Mouse (Mus musculus): ENCODE data around the gene Rnps1. TPM values are rescaled to one million over a fixed set of nuclear protein-coding genes. Genes with fewer than 3 reads are reported as not detected.
A peak's percentile ranks its signal among the peaks of the same experiment; 100 is the strongest.

Gene Rnps1
- polyA plus RNA-seq, 1 experiment from 2014 or later: 312 TPM

- Histone ChIP-seq H3K9me3 (ENCODE audit: control insufficient read depth, low read length) (no peaks in the 10 kb centered on the region), H3K36me3 (ENCODE audit: control insufficient read depth, insufficient read depth, low read length) (peaks cover 79% of the 10 kb centered on the region), H3K27ac (ENCODE audit: low read depth, low read length) (no peak within 1 kb of the TSS), H3K27me3 (ENCODE audit: control insufficient read depth, insufficient read depth, low read length) (no peaks in the 10 kb centered on the region), H3K4me1 (ENCODE audit: control insufficient read depth, insufficient read depth, low read length) (no peaks in the 10 kb centered on the region), H3K4me2 (replicated peaks; ENCODE audit: low read depth, low read length) (no peak within 1 kb of the TSS), H3K4me3 (ENCODE audit: low read length) (no peak within 1 kb of the TSS), H3K9ac (ENCODE audit: low read depth, low read length) (no peak within 1 kb of the TSS)
- no peak for ATAC-seq (ENCODE audit: low FRiP score, low TSS enrichment)
- 85% methylated on average over 7 of the region's 7 CpGs for WGBS
These were observed 28.3 kb downstream of the Rnps1 start, which contains the start of gene Dnase1l2 for GRCm38 (mm10) chr17:24442632-24443155. Gene Dnase1l2 (minus strand): TSS chr17:24443105.

GRCm38 (mm10) chr17:24443409-24443808 is 29.0 kb downstream of the Rnps1 start:
- H3K4me2 ChIP-seq (replicated peaks; ENCODE audit: low read depth, low read length): no peak overlapping the region
- no peak overlapping the region for H3K9ac ChIP-seq (ENCODE audit: low read depth, low read length)
- WGBS: 82% methylated on average over 4 of the region's 4 CpGs
- no peaks in the 10 kb centered on the region for H3K27me3 ChIP-seq (ENCODE audit: control insufficient read depth, insufficient read depth, low read length)
- H3K36me3 ChIP-seq (ENCODE audit: control insufficient read depth, insufficient read depth, low read length): peaks cover 82% of the 10 kb centered on the region
- H3K9me3 ChIP-seq (ENCODE audit: control insufficient read depth, low read length): no peaks in the 10 kb centered on the region
- no peak overlapping the region for H3K27ac ChIP-seq (ENCODE audit: low read depth, low read length)
- no peaks in the 10 kb centered on the region for H3K4me1 ChIP-seq (ENCODE audit: control insufficient read depth, insufficient read depth, low read length)
- ATAC-seq (ENCODE audit: low FRiP score, low TSS enrichment): no peak
- H3K4me3 ChIP-seq (ENCODE audit: low read length): no peak overlapping the region

GRCm38 (mm10) chr17:24446590-24446989 is 32.2 kb downstream of the Rnps1 start:
- Histone ChIP-seq H3K27me3 (ENCODE audit: control insufficient read depth, insufficient read depth, low read length) (no peaks in the 10 kb centered on the region), H3K4me2 (replicated peaks; ENCODE audit: low read depth, low read length) (no peak overlapping the region), H3K4me3 (ENCODE audit: low read length) (no peak overlapping the region), H3K27ac (ENCODE audit: low read depth, low read length) (no peak overlapping the region), H3K4me1 (ENCODE audit: control insufficient read depth, insufficient read depth, low read length) (no peaks in the 10 kb centered on the region), H3K36me3 (ENCODE audit: control insufficient read depth, insufficient read depth, low read length) (peaks cover 88% of the 10 kb centered on the region), H3K9me3 (ENCODE audit: control insufficient read depth, low read length) (no peaks in the 10 kb centered on the region), H3K9ac (ENCODE audit: low read depth, low read length) (no peak overlapping the region)
- ATAC-seq (ENCODE audit: low FRiP score, low TSS enrichment): no peak
- 90% methylated on average over 8 of the region's 8 CpGs for WGBS

- 97% methylated on average over 6 of the region's 6 CpGs for WGBS
- ATAC-seq (ENCODE audit: low FRiP score, low TSS enrichment): no peak
- H3K4me2 ChIP-seq (replicated peaks; ENCODE audit: low read depth, low read length): no peak overlapping the region
- no peak overlapping the region for H3K4me3 ChIP-seq (ENCODE audit: low read length)
- no peak overlapping the region for H3K9ac ChIP-seq (ENCODE audit: low read depth, low read length)
- H3K9me3 ChIP-seq (ENCODE audit: control insufficient read depth, low read length): no peaks in the 10 kb centered on the region
- H3K4me1 ChIP-seq (ENCODE audit: control insufficient read depth, insufficient read depth, low read length): peaks cover 6% of the 10 kb centered on the region; the same call in 1 of the 2 replicates
- no peaks in the 10 kb centered on the region for H3K27me3 ChIP-seq (ENCODE audit: control insufficient read depth, insufficient read depth, low read length)
- peaks cover 70% of the 10 kb centered on the region for H3K36me3 ChIP-seq (ENCODE audit: control insufficient read depth, insufficient read depth, low read length)
- H3K27ac ChIP-seq (ENCODE audit: low read depth, low read length): no peak overlapping the region
These were observed 35.1 kb downstream of the Rnps1 start for GRCm38 (mm10) chr17:24449507-24449906.

- Histone ChIP-seq H3K36me3 (ENCODE audit: control insufficient read depth, insufficient read depth, low read length) (peaks cover 53% of the 10 kb centered on the region), H3K27ac (ENCODE audit: low read depth, low read length) (no peak overlapping the region), H3K9me3 (ENCODE audit: control insufficient read depth, low read length) (no peaks in the 10 kb centered on the region), H3K27me3 (ENCODE audit: control insufficient read depth, insufficient read depth, low read length) (no peaks in the 10 kb centered on the region), H3K9ac (ENCODE audit: low read depth, low read length) (no peak overlapping the region), H3K4me3 (ENCODE audit: low read length) (no peak overlapping the region), H3K4me2 (replicated peaks; ENCODE audit: low read depth, low read length) (no peak overlapping the region), H3K4me1 (ENCODE audit: control insufficient read depth, insufficient read depth, low read length) (peaks cover 6% of the 10 kb centered on the region; the same call in 1 of the 2 replicates)
- no peak for ATAC-seq (ENCODE audit: low FRiP score, low TSS enrichment)
- 91% methylated on average over 6 of the region's 6 CpGs for WGBS
These were observed 36.9 kb downstream of the Rnps1 start for GRCm38 (mm10) chr17:24451220-24451619.

- Histone ChIP-seq H3K9ac (ENCODE audit: low read depth, low read length) (no peak overlapping the region), H3K4me1 (ENCODE audit: control insufficient read depth, insufficient read depth, low read length) (peaks cover 6% of the 10 kb centered on the region; the same call in 1 of the 2 replicates), H3K36me3 (ENCODE audit: control insufficient read depth, insufficient read depth, low read length) (peaks cover 32% of the 10 kb centered on the region), H3K4me2 (replicated peaks; ENCODE audit: low read depth, low read length) (no peak overlapping the region), H3K4me3 (ENCODE audit: low read length) (no peak overlapping the region), H3K27ac (ENCODE audit: low read depth, low read length) (no peak overlapping the region), H3K27me3 (ENCODE audit: control insufficient read depth, insufficient read depth, low read length) (no peaks in the 10 kb centered on the region), H3K9me3 (ENCODE audit: control insufficient read depth, low read length) (no peaks in the 10 kb centered on the region)
- 71% methylated on average over 2 of the region's 2 CpGs for WGBS
- ATAC-seq (ENCODE audit: low FRiP score, low TSS enrichment): no peak
These were observed 39.0 kb downstream of the Rnps1 start for GRCm38 (mm10) chr17:24453372-24453771.

GRCm38 (mm10) chr17:24454218-24454755 is 39.9 kb downstream of the Rnps1 start:
- Histone ChIP-seq H3K27me3 (ENCODE audit: control insufficient read depth, insufficient read depth, low read length) (no peaks in the 10 kb centered on the region), H3K4me3 (ENCODE audit: low read length) (peak overlapping the region; percentile 73), H3K27ac (ENCODE audit: low read depth, low read length) (peak overlapping the region; percentile 95), H3K36me3 (ENCODE audit: control insufficient read depth, insufficient read depth, low read length) (peaks cover 23% of the 10 kb centered on the region), H3K4me1 (ENCODE audit: control insufficient read depth, insufficient read depth, low read length) (peaks cover 6% of the 10 kb centered on the region; the same call in 1 of the 2 replicates), H3K9ac (ENCODE audit: low read depth, low read length) (peak overlapping the region; percentile 83), H3K9me3 (ENCODE audit: control insufficient read depth, low read length) (no peaks in the 10 kb centered on the region), H3K4me2 (replicated peaks; ENCODE audit: low read depth, low read length) (peak overlapping the region; percentile 67)
- 0 out of 2 replicates have a peak, but pooled peaks have one; percentile 0 for ATAC-seq (ENCODE audit: low FRiP score, low TSS enrichment)
- 6% methylated on average over 14 of the region's 14 CpGs for WGBS

GRCm38 (mm10) chr17:24454756-24455522 is 40.6 kb downstream of the Rnps1 start:
- ATAC-seq (ENCODE audit: low FRiP score, low TSS enrichment): peak; percentile 96
- peaks cover 6% of the 10 kb centered on the region; the same call in 1 of the 2 replicates for H3K4me1 ChIP-seq (ENCODE audit: control insufficient read depth, insufficient read depth, low read length)
- peak overlapping the region; percentile 95 for H3K27ac ChIP-seq (ENCODE audit: low read depth, low read length)
- H3K4me3 ChIP-seq (ENCODE audit: low read length): peak overlapping the region; percentile 73
- H3K36me3 ChIP-seq (ENCODE audit: control insufficient read depth, insufficient read depth, low read length): peaks cover 16% of the 10 kb centered on the region
- under 1% methylated on average over 63 of the region's 67 CpGs for WGBS
- H3K9ac ChIP-seq (ENCODE audit: low read depth, low read length): peak overlapping the region; percentile 83
- no peaks in the 10 kb centered on the region for H3K27me3 ChIP-seq (ENCODE audit: control insufficient read depth, insufficient read depth, low read length)
- peak overlapping the region; percentile 67 for H3K4me2 ChIP-seq (replicated peaks; ENCODE audit: low read depth, low read length)
- no peaks in the 10 kb centered on the region for H3K9me3 ChIP-seq (ENCODE audit: control insufficient read depth, low read length)
